Mouse (Mus musculus): ENCODE measurements around the gene B3galt6. TPM values are rescaled to one million over a fixed set of nuclear protein-coding genes. Genes with fewer than 3 reads are reported as not detected.

B3galt6 gene
- total RNA-seq, 2 experiments from 2014 or later: 1.3 to 2.3 TPM

Other genes starting within 250 kb of the B3galt6 start
- gene Atad3a, start 231.6 kb downstream of the B3galt6 start, total RNA-seq (2015; ENCODE audit: low replicate concordance): 0.84 and 35.3 TPM in 2 replicates
- gene Atad3a, start 231.6 kb downstream of the B3galt6 start, total RNA-seq (2017; ENCODE audit: low replicate concordance): 3.3 and 5.1 TPM in 2 replicates
- not detected in 2 replicates for gene Vwa1, start 218.0 kb downstream of the B3galt6 start, total RNA-seq (2015; ENCODE audit: low replicate concordance)
- gene Vwa1, start 218.0 kb downstream of the B3galt6 start, total RNA-seq (2017; ENCODE audit: low replicate concordance): 0.68 TPM in 1 of 2 replicates, not detected in the other
- 0.42 and 1.1 TPM in 2 replicates for gene Tmem88b, start 206.8 kb downstream of the B3galt6 start, total RNA-seq (2015; ENCODE audit: low replicate concordance)
- 0.83 and 1.3 TPM in 2 replicates for gene Tmem88b, start 206.8 kb downstream of the B3galt6 start, total RNA-seq (2017; ENCODE audit: low replicate concordance)
- not detected in 2 replicates for gene Ankrd65, start 202.2 kb downstream of the B3galt6 start, total RNA-seq (2015; ENCODE audit: low replicate concordance)
- gene Ankrd65, start 202.2 kb downstream of the B3galt6 start, total RNA-seq (2017; ENCODE audit: low replicate concordance): 1.0 and 9.8 TPM in 2 replicates
- gene Mrpl20, start 189.8 kb downstream of the B3galt6 start, total RNA-seq (2015; ENCODE audit: low replicate concordance): 127 and 129 TPM in 2 replicates
- 30.7 and 31.2 TPM in 2 replicates for gene Mrpl20, start 189.8 kb downstream of the B3galt6 start, total RNA-seq (2017; ENCODE audit: low replicate concordance)
- gene Ccnl2, start 180.2 kb downstream of the B3galt6 start, total RNA-seq (2015; ENCODE audit: low replicate concordance): 258 and 265 TPM in 2 replicates
- 262 and 283 TPM in 2 replicates for gene Ccnl2, start 180.2 kb downstream of the B3galt6 start, total RNA-seq (2017; ENCODE audit: low replicate concordance)
- 47.2 and 63.7 TPM in 2 replicates for gene Aurkaip1, start 161.4 kb downstream of the B3galt6 start, total RNA-seq (2015; ENCODE audit: low replicate concordance)
- gene Aurkaip1, start 161.4 kb downstream of the B3galt6 start, total RNA-seq (2017; ENCODE audit: low replicate concordance): 69.4 and 71.4 TPM in 2 replicates
- not detected in 2 replicates for gene Mxra8, start 153.0 kb downstream of the B3galt6 start, total RNA-seq (2015; ENCODE audit: low replicate concordance)
- gene Mxra8, start 153.0 kb downstream of the B3galt6 start, total RNA-seq (2017; ENCODE audit: low replicate concordance): not detected in 2 replicates
- gene Dvl1, start 145.2 kb downstream of the B3galt6 start, total RNA-seq (2015; ENCODE audit: low replicate concordance): 20.9 and 26.0 TPM in 2 replicates
- 19.5 and 22.4 TPM in 2 replicates for gene Dvl1, start 145.2 kb downstream of the B3galt6 start, total RNA-seq (2017; ENCODE audit: low replicate concordance)
- gene Tas1r3, start 129.3 kb downstream of the B3galt6 start, total RNA-seq (2015; ENCODE audit: low replicate concordance): 0.84 and 1.1 TPM in 2 replicates
- gene Tas1r3, start 129.3 kb downstream of the B3galt6 start, total RNA-seq (2017; ENCODE audit: low replicate concordance): 0.26 and 2.3 TPM in 2 replicates
- 3.4 and 9.4 TPM in 2 replicates for gene Cptp, start 123.2 kb downstream of the B3galt6 start, total RNA-seq (2015; ENCODE audit: low replicate concordance)
- gene Cptp, start 123.2 kb downstream of the B3galt6 start, total RNA-seq (2017; ENCODE audit: low replicate concordance): 5.6 and 12.6 TPM in 2 replicates
- 14.7 and 28.8 TPM in 2 replicates for gene Ints11, start 123.1 kb downstream of the B3galt6 start, total RNA-seq (2015; ENCODE audit: low replicate concordance)
- 7.9 and 33.2 TPM in 2 replicates for gene Ints11, start 123.1 kb downstream of the B3galt6 start, total RNA-seq (2017; ENCODE audit: low replicate concordance)
- gene Pusl1, start 100.9 kb downstream of the B3galt6 start, total RNA-seq (2015; ENCODE audit: low replicate concordance): 2.2 and 5.4 TPM in 2 replicates
- gene Pusl1, start 100.9 kb downstream of the B3galt6 start, total RNA-seq (2017; ENCODE audit: low replicate concordance): 4.6 and 9.8 TPM in 2 replicates
- 30.2 and 49.0 TPM in 2 replicates for gene Acap3, start 100.8 kb downstream of the B3galt6 start, total RNA-seq (2015; ENCODE audit: low replicate concordance)
- gene Acap3, start 100.8 kb downstream of the B3galt6 start, total RNA-seq (2017; ENCODE audit: low replicate concordance): 31.5 and 42.0 TPM in 2 replicates
- gene Ube2j2, start 48.8 kb downstream of the B3galt6 start, total RNA-seq (2015; ENCODE audit: low replicate concordance): 19.1 and 47.8 TPM in 2 replicates
- gene Ube2j2, start 48.8 kb downstream of the B3galt6 start, total RNA-seq (2017; ENCODE audit: low replicate concordance): 53.7 and 91.5 TPM in 2 replicates
- gene C1qtnf12, start 30.3 kb downstream of the B3galt6 start, total RNA-seq (2015; ENCODE audit: low replicate concordance): 132 and 160 TPM in 2 replicates
- 31.2 and 41.1 TPM in 2 replicates for gene C1qtnf12, start 30.3 kb downstream of the B3galt6 start, total RNA-seq (2017; ENCODE audit: low replicate concordance)
- 31.4 and 59.1 TPM in 2 replicates for gene Sdf4, start 223 bp upstream of the B3galt6 start, total RNA-seq (2015; ENCODE audit: low replicate concordance)
- gene Sdf4, start 223 bp upstream of the B3galt6 start, total RNA-seq (2017; ENCODE audit: low replicate concordance): 92.1 and 127 TPM in 2 replicates
- 3.4 TPM in 1 of 2 replicates, not detected in the other for gene Tnfrsf4, start 21.2 kb upstream of the B3galt6 start, total RNA-seq (2015; ENCODE audit: low replicate concordance)
- gene Tnfrsf4, start 21.2 kb upstream of the B3galt6 start, total RNA-seq (2017; ENCODE audit: low replicate concordance): 0.61 and 8.2 TPM in 2 replicates
- 2.9 and 26.7 TPM in 2 replicates for gene Tnfrsf18, start 33.5 kb upstream of the B3galt6 start, total RNA-seq (2015; ENCODE audit: low replicate concordance)
- gene Tnfrsf18, start 33.5 kb upstream of the B3galt6 start, total RNA-seq (2017; ENCODE audit: low replicate concordance): 1.5 and 3.5 TPM in 2 replicates
- gene Ttll10, start 66.8 kb upstream of the B3galt6 start, total RNA-seq (2015; ENCODE audit: low replicate concordance): not detected in 2 replicates
- gene Ttll10, start 66.8 kb upstream of the B3galt6 start, total RNA-seq (2017; ENCODE audit: low replicate concordance): not detected in 2 replicates
- 28.5 and 48.7 TPM in 2 replicates for gene 9430015G10Rik, start 117.3 kb upstream of the B3galt6 start, total RNA-seq (2015; ENCODE audit: low replicate concordance)
- gene 9430015G10Rik, start 117.3 kb upstream of the B3galt6 start, total RNA-seq (2017; ENCODE audit: low replicate concordance): 52.1 and 58.6 TPM in 2 replicates
- 0.84 TPM in 1 of 2 replicates, not detected in the other for gene Rnf223, start 137.9 kb upstream of the B3galt6 start, total RNA-seq (2015; ENCODE audit: low replicate concordance)
- gene Rnf223, start 137.9 kb upstream of the B3galt6 start, total RNA-seq (2017; ENCODE audit: low replicate concordance): 0.30 and 0.90 TPM in 2 replicates
- 107 and 119 TPM in 2 replicates for gene Agrn, start 204.8 kb upstream of the B3galt6 start, total RNA-seq (2015; ENCODE audit: low replicate concordance)
- 52.9 and 82.3 TPM in 2 replicates for gene Agrn, start 204.8 kb upstream of the B3galt6 start, total RNA-seq (2017; ENCODE audit: low replicate concordance)
- 32.8 and 101 TPM in 2 replicates for gene Isg15, start 208.2 kb upstream of the B3galt6 start, total RNA-seq (2015; ENCODE audit: low replicate concordance)
- gene Isg15, start 208.2 kb upstream of the B3galt6 start, total RNA-seq (2017; ENCODE audit: low replicate concordance): 71.3 and 108 TPM in 2 replicates
- 12.2 and 17.3 TPM in 2 replicates for gene AW011738, start 210.7 kb upstream of the B3galt6 start, total RNA-seq (2015; ENCODE audit: low replicate concordance)
- gene AW011738, start 210.7 kb upstream of the B3galt6 start, total RNA-seq (2017; ENCODE audit: low replicate concordance): 13.1 and 16.0 TPM in 2 replicates
- gene Perm1, start 223.2 kb upstream of the B3galt6 start, total RNA-seq (2015; ENCODE audit: low replicate concordance): 4.2 and 7.2 TPM in 2 replicates
- 3.2 and 5.9 TPM in 2 replicates for gene Perm1, start 223.2 kb upstream of the B3galt6 start, total RNA-seq (2017; ENCODE audit: low replicate concordance)
- gene Plekhn1, start 242.2 kb upstream of the B3galt6 start, total RNA-seq (2015; ENCODE audit: low replicate concordance): 36.9 and 45.8 TPM in 2 replicates
- gene Plekhn1, start 242.2 kb upstream of the B3galt6 start, total RNA-seq (2017; ENCODE audit: low replicate concordance): 23.7 and 40.3 TPM in 2 replicates
- gene Noc2l, start 243.4 kb upstream of the B3galt6 start, total RNA-seq (2015; ENCODE audit: low replicate concordance): 18.4 and 28.1 TPM in 2 replicates
- gene Noc2l, start 243.4 kb upstream of the B3galt6 start, total RNA-seq (2017; ENCODE audit: low replicate concordance): 31.5 and 44.9 TPM in 2 replicates